Mouse (Mus musculus) heart, embryonic 10.5 days (tissue): ENCODE results near the gene Fbxw26. TPM values are rescaled to one million over a fixed set of nuclear protein-coding genes. Genes with fewer than 3 reads are reported as not detected.
A peak's percentile ranks its signal among the peaks of the same experiment; 100 is the strongest.
"Not testable (repeated sequence)": the region's sequence is repeated elsewhere in the genome, so short reads cannot be mapped to it uniquely, and the experiment has no call there.

Experiments
- DNase-seq: peaks from one replicate; pipeline ENCODE4 v3.0.0-alpha.2; 2017; ENCODE audit warnings: low spot score
- H3K27ac ChIP-seq: fragments of 300-500 bp; sonication (generic); 2 replicates; pipeline ENCODE4 v1.5.1; 2016; ENCODE audit warnings: mild to moderate bottlenecking
- H3K27me3 ChIP-seq: fragments of 300-500 bp; sonication (generic); 2 replicates; pipeline ENCODE4 v1.6.1; 2016; ENCODE audit warnings: mild to moderate bottlenecking; ENCODE audit not compliant: poor library complexity, insufficient read depth, severe bottlenecking
- H3K36me3 ChIP-seq: fragments of 300-500 bp; sonication (generic); 2 replicates; pipeline ENCODE4 v1.6.1; 2016; ENCODE audit warnings: mild to moderate bottlenecking, moderate library complexity
- H3K4me1 ChIP-seq: fragments of 300-500 bp; sonication (generic); 2 replicates; pipeline ENCODE4 v1.6.1; 2016; ENCODE audit warnings: mild to moderate bottlenecking
- H3K4me3 ChIP-seq: fragments of 300-500 bp; sonication (generic); 2 replicates; pipeline ENCODE4 v1.5.1; 2016; ENCODE audit warnings: mild to moderate bottlenecking, moderate library complexity
- H3K9me3 ChIP-seq: fragments of 300-500 bp; sonication (generic); 2 replicates; pipeline ENCODE4 v1.6.1; 2016; ENCODE audit warnings: mild to moderate bottlenecking, moderate library complexity
- WGBS: fragments of 180-500 bp; shearing (Covaris S2); methylation state at CpG from one replicate; pipeline ENCODE4 v1.1.7; 2016; 5-methylcytosine and 5-hydroxymethylcytosine counted together
- polyA plus RNA-seq: library from polyadenylated mRNA; unstranded; fragments of >200 nt; fragmentation: Nextera tagmentation; extraction: Ambion mirVana; gene quantifications from 2 replicates; pipeline ENCODE4 v1.2.1, GENCODE M21; 2016

Fbxw26 gene
- not detected in 2 replicates for polyA plus RNA-seq

DNA sequence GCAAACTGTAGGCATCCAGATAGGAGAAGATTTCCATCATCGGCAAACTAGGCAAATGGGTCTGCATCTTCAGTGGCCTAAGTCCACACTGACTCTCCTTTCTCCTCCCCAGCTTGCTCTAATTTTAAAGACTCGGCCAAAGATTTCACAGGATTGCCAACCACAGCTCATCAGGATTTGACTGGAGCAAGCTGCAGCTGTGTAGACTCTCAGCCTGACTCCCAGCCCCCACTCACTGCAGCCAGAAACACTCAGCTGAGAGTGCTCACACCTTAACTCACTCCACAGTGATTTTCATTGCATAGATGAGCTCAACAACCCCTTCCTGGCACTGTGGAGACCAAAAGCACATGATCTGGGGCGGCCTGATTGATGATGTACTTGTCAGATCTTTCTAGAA, at the start of gene Fbxw26:
Gene Fbxw26, minus strand, starts transcription at position 101 of the 400 bp plus-strand sequence.
- 71% methylated on average over 3 of the region's 3 CpGs for WGBS
- not testable (repeated sequence) for H3K4me3 ChIP-seq, DNase-seq, H3K4me1 ChIP-seq, H3K9me3 ChIP-seq, H3K36me3 ChIP-seq, H3K27me3 ChIP-seq, H3K27ac ChIP-seq

DNA sequence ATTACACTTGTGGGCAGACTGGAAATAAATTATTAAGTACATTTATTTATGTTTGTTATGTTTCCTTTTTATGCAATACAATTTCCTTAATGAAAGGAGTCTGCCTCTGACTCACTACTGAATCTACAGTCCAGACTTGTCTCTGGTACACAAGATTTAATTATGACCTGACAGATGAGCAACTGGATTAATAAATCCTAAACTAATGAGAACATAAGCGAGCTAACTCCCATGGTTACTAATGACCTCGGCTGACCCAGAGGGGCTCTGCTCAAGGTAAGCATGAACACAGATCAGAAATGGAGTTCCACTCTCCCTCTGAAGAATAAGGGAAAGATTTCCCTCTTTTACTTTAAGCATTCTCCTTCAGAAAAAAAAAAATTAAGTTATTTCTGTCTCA, 49.3 kb upstream of the Fbxw26 start:
- WGBS = 88% methylated on average over 2 of the region's 2 CpGs

DNA sequence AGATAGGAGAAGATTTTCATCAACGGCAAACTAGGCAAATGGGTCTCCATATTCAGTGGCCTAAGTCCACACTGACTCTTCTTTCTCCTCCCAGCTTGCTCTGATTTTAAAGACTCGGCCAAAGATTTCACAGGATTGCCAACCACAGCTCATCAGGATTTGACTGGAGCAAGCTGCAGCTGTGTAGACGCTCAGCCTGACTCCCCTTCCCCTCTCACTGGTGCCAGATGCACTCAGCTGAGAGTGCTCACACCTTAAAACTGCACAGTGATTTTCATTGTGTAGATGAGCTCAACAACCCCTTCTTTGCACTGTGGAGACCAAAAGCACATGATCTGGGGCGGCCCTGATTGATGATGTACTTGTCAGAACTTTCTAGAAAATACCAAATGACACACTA, 44.7 kb upstream of the Fbxw26 start, which contains the start of gene Fbxw27:
Gene Fbxw27, minus strand, starts transcription at position 101 of the 400 bp plus-strand sequence.
- WGBS = 76% methylated on average over 4 of the region's 4 CpGs
- DNase-seq, H3K27me3 ChIP-seq: not testable (repeated sequence)

More for the DNA sequence above, 49.3 kb upstream of the Fbxw26 start:
- Histone ChIP-seq H3K4me1 (no peaks in the 10 kb centered on the region), H3K27me3 (no peaks in the 10 kb centered on the region), H3K9me3 (no peaks in the 10 kb centered on the region), H3K4me3 (no peak overlapping the region), H3K36me3 (no peaks in the 10 kb centered on the region), H3K27ac (no peak overlapping the region)
- DNase-seq = no peak

DNA sequence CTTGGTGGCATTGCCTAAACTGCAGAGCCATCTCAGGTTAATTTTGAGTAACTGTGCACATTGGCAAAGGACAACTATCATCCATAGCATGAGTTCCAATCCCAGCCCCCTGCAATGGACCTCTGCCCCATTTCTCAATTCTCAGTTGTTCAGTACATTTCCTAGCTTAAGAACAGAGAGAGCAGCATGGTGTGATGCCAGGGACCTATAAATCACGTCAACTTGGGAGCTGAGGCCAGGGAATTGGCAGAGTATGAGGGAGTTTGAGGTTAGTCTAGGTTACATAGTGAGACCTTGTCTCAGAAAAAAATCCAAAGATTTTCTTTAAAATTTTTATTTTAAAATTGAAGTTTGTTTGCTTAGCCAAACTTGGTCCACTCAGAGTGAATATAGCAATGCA, 21.0 kb upstream of the Fbxw26 start:
- DNase-seq, H3K27ac ChIP-seq, H3K4me1 ChIP-seq, H3K9me3 ChIP-seq, H3K36me3 ChIP-seq, H3K27me3 ChIP-seq, H3K4me3 ChIP-seq: not testable (repeated sequence)
- WGBS = 74% methylated on average over 1 of the region's 1 CpGs

More for the DNA sequence above, 44.7 kb upstream of the Fbxw26 start, which contains the start of gene Fbxw27:
- H3K9me3 ChIP-seq, H3K36me3 ChIP-seq, H3K4me3 ChIP-seq, H3K4me1 ChIP-seq, H3K27ac ChIP-seq: not testable (repeated sequence)

DNA sequence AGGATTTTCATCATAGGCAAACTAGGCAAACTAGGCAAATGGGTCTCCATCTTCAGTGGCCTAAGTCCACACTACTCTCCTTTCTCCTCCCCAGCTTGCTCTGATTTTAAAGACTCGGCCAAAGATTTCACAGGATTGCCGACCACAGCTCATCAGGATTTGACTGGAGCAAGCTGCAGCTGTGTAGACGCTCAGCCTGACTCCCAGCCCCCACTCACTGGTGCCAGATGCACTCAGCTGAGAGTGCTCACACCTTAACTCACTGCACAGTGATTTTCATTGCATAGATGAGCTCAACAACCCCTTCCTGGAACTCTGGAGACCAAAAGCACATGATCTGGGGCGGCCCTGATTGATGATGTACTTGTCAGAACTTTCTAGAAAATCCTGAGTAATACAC, 43.3 kb downstream of the Fbxw26 start, which contains the start of gene Fbxw18:
Gene Fbxw18, minus strand, starts transcription at position 101 of the 400 bp plus-strand sequence.
- WGBS = 72% methylated on average over 4 of the region's 4 CpGs
- H3K4me3 ChIP-seq, H3K9me3 ChIP-seq, DNase-seq, H3K36me3 ChIP-seq, H3K27ac ChIP-seq, H3K4me1 ChIP-seq, H3K27me3 ChIP-seq: not testable (repeated sequence)

DNA sequence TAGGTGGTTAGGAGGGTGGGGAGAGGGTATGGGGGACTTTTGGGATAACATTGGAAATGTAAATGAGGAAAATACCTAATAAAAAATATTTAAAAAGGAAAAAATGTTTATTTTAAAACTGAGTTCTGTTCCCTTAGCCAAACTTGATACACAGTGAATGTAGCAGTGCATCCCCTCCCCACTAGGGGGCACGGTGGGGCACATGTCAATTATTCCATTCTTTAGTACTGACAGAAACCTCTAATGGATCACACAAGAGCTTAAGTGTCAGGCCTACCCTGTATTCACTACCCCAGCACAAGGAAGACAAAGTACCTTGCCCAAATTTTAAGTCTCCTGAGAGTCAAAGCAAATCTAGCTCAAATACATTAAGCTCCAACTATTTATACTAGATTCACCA, 60.6 kb downstream of the Fbxw26 start:
- no peaks in the 10 kb centered on the region for H3K36me3 ChIP-seq
- DNase-seq = peak; percentile 67
- no peaks in the 10 kb centered on the region for H3K27me3 ChIP-seq
- H3K27ac ChIP-seq = no peak overlapping the region
- 19% methylated on average over 1 of the region's 1 CpGs for whole genome bisulfite sequencing
- no peaks in the 10 kb centered on the region for H3K4me1 ChIP-seq
- no peaks in the 10 kb centered on the region for H3K9me3 ChIP-seq
- H3K4me3 ChIP-seq = no peak overlapping the region

Other genes starting within 250 kb of the Fbxw26 start
- not detected in 2 replicates for gene Fbxw15, start 177.8 kb downstream of the Fbxw26 start, polyA plus RNA-seq
- gene Fbxw24, start 120.0 kb downstream of the Fbxw26 start, polyA plus RNA-seq = not detected in 2 replicates
- not detected in 2 replicates for gene Fbxw25, start 81.4 kb downstream of the Fbxw26 start, polyA plus RNA-seq
- not detected in 2 replicates for gene Fbxw18, start 43.4 kb downstream of the Fbxw26 start, polyA plus RNA-seq
- not detected in 2 replicates for gene Fbxw27, start 44.6 kb upstream of the Fbxw26 start, polyA plus RNA-seq
- not detected in 2 replicates for gene Spink8, start 66.2 kb upstream of the Fbxw26 start, polyA plus RNA-seq
- 84.4 and 93.4 TPM in 2 replicates for gene Nme6, start 86.7 kb upstream of the Fbxw26 start, polyA plus RNA-seq
- not detected in 2 replicates for gene Camp, start 103.5 kb upstream of the Fbxw26 start, polyA plus RNA-seq
- gene Cdc25a, start 129.5 kb upstream of the Fbxw26 start, polyA plus RNA-seq = 24.5 and 37.8 TPM in 2 replicates
- gene Map4, start 185.4 kb upstream of the Fbxw26 start, polyA plus RNA-seq = 69.1 and 88.4 TPM in 2 replicates